Mouse (Mus musculus): ENCODE measurements around the gene Plin4. TPM values are rescaled to one million over a fixed set of nuclear protein-coding genes. Genes with fewer than 3 reads are reported as not detected.
"Not testable (repeated sequence)": the region's sequence is repeated elsewhere in the genome, so short reads cannot be mapped to it uniquely, and the experiment has no call there.

Plin4 gene
- polyA plus RNA-seq, 1 experiment from 2014 or later: 0.09 TPM

DNA sequence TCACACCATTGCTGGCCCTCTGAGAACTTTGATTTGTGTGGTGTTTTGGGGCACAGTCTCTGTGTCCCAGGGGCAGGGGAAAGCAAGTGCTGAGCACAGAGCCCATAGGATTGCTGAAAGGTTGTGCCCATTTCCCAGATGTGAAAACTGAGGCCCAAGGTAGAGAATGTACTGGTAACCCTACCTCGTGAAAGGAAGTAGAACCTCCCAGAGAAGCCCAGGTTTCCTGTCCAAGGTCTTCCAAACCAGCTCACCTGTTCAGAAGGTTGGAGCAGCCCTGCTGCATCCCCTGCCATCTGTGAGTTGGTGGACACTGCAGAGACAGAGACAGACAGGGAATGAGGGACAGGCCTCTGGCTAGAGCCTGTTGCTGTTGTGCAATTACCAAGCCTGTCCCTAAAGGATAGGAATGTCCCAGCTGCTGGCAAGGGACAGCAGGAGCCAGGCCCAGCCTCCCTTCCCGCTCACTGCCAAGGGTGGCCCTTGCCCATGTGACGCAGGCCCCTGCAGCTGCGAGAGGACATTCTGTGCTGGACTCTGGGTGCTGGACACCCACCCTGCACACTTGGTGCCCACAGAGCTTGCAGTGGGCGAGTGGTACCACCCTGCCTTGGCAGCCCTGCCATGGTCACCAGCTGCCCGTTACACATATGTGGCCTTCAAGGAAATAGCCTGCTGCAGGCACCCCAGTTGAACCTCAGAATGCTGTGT is 1.1 kb downstream of the Plin4 start:
- peaks cover 12% of the 10 kb centered on the region for H3K36me3 ChIP-seq
- no peak overlapping the region for H3K4me2 ChIP-seq (replicated peaks)
- 75% methylated on average over 6 of the region's 6 CpGs for WGBS
- no peak overlapping the region for H3K9ac ChIP-seq (replicated peaks)
- no peaks in the 10 kb centered on the region for H3K27me3 ChIP-seq
- no peak overlapping the region for H3K4me3 ChIP-seq
- no peaks in the 10 kb centered on the region for H3K9me3 ChIP-seq
- ATAC-seq (ENCODE audit: low FRiP score, low read depth): no peak
- H3K4me1 ChIP-seq: peaks cover 4% of the 10 kb centered on the region; the same call in 1 of the 2 replicates
- no peak overlapping the region for H3K27ac ChIP-seq (replicated peaks)

DNA sequence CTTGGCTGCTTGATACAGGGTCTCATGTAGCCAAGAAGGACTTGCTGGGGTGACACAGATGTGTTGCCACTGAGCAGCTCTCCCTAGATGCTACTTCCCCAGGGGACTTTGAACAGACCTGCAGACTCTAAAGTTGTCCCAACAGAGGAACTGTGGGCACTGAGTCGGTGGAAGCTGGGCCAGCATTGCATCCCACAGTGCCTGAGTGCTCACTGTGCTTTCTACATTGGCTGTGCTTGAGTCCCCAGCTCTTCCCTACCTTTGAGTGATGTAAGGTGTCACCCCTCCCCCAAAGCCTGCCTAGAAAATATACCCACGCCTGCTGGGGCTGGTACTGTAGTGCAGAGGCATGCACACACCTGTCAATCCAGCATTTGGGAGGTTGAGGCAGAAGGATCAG is 1.9 kb downstream of the Plin4 start:
- Histone ChIP-seq H3K27ac (replicated peaks) (no peak overlapping the region), H3K4me3 (no peak overlapping the region), H3K9me3 (no peaks in the 10 kb centered on the region), H3K36me3 (peaks cover 19% of the 10 kb centered on the region), H3K27me3 (no peaks in the 10 kb centered on the region), H3K4me1 (peaks cover under 1% of the 10 kb centered on the region; the same call in 1 of the 2 replicates), H3K4me2 (replicated peaks) (no peak overlapping the region), H3K9ac (replicated peaks) (no peak overlapping the region)
- WGBS: 72% methylated on average over 2 of the region's 2 CpGs
- ATAC-seq (ENCODE audit: low FRiP score, low read depth): no peak

DNA sequence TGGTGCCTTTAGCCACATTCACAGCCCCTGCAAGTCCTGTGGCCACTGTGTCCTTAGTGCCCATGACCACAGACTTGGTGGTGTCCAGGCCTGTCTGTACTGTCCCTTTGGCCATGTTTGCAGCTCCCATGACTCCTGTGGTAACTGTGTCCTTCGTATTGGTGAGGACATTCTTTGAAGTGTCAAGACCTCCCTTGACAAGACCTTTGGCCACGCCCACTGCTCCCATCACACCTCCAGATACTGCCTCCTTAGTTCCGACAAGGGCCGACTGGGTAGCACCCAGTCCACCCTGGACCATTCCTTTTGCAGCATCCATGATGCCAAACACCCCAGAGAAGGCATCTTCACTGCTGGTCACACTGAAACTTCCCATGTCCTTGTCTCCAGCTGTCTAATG is 2.6 kb downstream of the Plin4 start:
- Histone ChIP-seq H3K9me3 (no peaks in the 10 kb centered on the region), H3K4me1 (no peaks in the 10 kb centered on the region), H3K27ac (replicated peaks) (no peak overlapping the region), H3K4me3 (no peak overlapping the region), H3K4me2 (replicated peaks) (no peak overlapping the region), H3K36me3 (peaks cover 27% of the 10 kb centered on the region), H3K27me3 (no peaks in the 10 kb centered on the region), H3K9ac (replicated peaks) (no peak overlapping the region)
- ATAC-seq (ENCODE audit: low FRiP score, low read depth): no peak
- 83% methylated on average over 4 of the region's 4 CpGs for WGBS

DNA sequence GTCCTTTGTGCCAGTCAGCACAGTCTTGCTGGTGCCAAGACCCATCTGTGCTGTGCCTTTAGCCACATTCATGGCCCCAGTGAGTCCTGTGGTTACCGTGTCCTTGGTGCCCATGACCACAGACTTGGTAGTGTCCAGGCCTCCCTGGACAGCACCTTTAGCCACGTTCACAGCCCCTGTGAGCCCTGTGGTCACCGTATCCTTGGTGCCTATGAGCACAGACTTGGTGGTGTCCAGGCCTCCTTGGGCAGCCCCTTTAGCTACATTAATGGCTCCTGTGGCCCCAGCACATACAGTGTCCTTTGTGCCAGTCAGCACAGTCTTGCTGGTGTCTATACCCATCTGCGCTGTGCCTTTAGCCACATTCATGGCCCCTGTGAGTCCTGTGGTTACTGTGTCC is 3.2 kb downstream of the Plin4 start:
- not testable (repeated sequence) for H3K4me3 ChIP-seq; H3K27me3 ChIP-seq; H3K9me3 ChIP-seq; ATAC-seq (ENCODE audit: low FRiP score, low read depth); H3K27ac ChIP-seq (replicated peaks); H3K9ac ChIP-seq (replicated peaks); H3K4me2 ChIP-seq (replicated peaks); H3K4me1 ChIP-seq
- WGBS: 100% methylated on average over 4 of the region's 4 CpGs
- H3K36me3 ChIP-seq: peaks cover 32% of the 10 kb centered on the region

DNA sequence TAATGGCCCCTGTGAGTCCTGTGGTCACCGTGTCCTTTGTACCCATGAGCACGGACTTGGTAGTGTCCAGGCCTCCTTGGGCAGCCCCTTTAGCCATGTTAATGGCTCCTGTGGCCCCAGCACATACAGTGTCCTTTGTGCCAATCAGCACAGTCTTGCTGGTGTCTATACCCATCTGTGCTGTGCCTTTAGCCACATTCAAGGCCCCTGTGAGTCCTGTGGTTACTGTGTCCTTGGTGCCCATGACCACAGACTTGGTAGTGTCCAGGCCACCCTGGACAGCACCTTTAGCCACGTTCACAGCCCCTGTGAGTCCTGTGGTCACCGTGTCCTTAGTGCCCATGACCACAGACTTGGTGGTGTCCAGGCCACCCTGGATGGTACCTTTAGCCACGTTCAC is 4.8 kb downstream of the Plin4 start:
- peaks cover 49% of the 10 kb centered on the region for H3K36me3 ChIP-seq
- H3K27me3 ChIP-seq; H3K9ac ChIP-seq (replicated peaks); ATAC-seq (ENCODE audit: low FRiP score, low read depth); H3K4me3 ChIP-seq; H3K4me1 ChIP-seq; H3K27ac ChIP-seq (replicated peaks); H3K9me3 ChIP-seq; H3K4me2 ChIP-seq (replicated peaks): not testable (repeated sequence)
- 90% methylated on average over 3 of the region's 5 CpGs for WGBS

DNA sequence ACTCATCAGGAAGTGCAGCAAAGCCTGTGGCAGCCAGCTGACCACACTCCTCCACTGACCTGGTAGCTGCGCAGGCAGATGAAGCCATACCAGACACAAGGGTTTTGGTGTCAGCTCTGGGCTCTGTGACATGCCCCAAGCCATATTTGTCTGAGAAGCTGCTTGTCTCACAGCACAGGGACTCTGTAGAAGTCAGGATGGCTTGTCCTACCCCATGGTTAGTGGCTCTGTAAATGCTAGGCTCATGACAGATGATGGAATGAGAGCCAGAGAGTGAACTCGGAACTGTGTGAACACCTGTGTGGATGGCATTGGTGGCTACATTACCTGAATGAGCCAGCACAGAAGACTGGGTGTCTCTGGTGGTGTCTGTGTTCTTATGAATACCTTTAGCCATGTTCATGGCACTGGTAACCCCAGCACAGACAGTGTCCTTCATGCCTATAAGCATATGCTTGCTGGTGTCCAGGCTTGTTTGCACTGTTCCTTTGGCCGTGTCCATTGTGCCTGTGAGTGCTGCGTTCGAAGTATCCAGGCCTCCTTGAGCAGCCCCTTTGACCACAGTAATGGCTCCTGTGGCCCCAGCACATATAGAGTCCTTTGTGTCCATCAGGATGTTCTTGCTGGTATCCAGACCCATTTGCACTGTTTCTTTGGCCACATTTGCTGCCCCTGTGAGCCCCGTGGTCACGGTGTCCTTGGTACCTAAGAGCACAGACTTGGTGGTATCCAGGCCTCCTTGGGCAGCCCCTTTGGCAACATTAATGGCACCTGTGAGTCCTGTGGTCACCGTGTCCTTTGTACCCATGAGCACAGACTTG is 5.9 kb downstream of the Plin4 start:
- peaks cover 59% of the 10 kb centered on the region for H3K36me3 ChIP-seq
- H3K4me3 ChIP-seq: no peak overlapping the region
- no peaks in the 10 kb centered on the region for H3K4me1 ChIP-seq
- no peak overlapping the region for H3K4me2 ChIP-seq (replicated peaks)
- 93% methylated on average over 8 of the region's 8 CpGs for WGBS
- H3K9ac ChIP-seq (replicated peaks): no peak overlapping the region
- no peaks in the 10 kb centered on the region for H3K9me3 ChIP-seq
- no peak overlapping the region for H3K27ac ChIP-seq (replicated peaks)
- ATAC-seq (ENCODE audit: low FRiP score, low read depth): no peak
- no peaks in the 10 kb centered on the region for H3K27me3 ChIP-seq

DNA sequence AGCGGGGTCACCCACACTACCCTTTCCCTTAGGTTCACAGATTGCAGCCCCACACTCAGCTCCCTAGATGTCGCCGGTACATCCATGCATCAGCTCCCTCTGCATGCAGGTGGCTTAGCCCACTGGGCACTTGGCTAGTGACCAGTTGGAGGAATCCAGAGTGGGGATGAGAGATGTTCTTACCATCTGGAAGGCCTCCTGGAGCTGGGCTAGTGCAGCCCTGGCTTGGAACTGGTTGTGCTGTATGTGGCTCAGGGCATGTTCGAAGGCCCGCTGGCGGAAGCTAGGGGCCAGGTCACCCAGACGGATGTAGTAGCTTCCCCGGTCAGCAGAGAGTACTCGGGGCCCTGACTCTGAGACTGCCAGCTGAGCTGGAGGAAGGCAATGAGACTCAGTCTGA is 6.7 kb downstream of the Plin4 start:
- H3K9ac ChIP-seq (replicated peaks): no peak overlapping the region
- peaks cover 66% of the 10 kb centered on the region for H3K36me3 ChIP-seq
- H3K27ac ChIP-seq (replicated peaks): no peak overlapping the region
- H3K4me2 ChIP-seq (replicated peaks): no peak overlapping the region
- H3K9me3 ChIP-seq: no peaks in the 10 kb centered on the region
- 94% methylated on average over 9 of the region's 9 CpGs for whole genome bisulfite sequencing
- no peaks in the 10 kb centered on the region for H3K4me1 ChIP-seq
- H3K4me3 ChIP-seq: no peak overlapping the region
- no peak for ATAC-seq (ENCODE audit: low FRiP score, low read depth)
- H3K27me3 ChIP-seq: no peaks in the 10 kb centered on the region

DNA sequence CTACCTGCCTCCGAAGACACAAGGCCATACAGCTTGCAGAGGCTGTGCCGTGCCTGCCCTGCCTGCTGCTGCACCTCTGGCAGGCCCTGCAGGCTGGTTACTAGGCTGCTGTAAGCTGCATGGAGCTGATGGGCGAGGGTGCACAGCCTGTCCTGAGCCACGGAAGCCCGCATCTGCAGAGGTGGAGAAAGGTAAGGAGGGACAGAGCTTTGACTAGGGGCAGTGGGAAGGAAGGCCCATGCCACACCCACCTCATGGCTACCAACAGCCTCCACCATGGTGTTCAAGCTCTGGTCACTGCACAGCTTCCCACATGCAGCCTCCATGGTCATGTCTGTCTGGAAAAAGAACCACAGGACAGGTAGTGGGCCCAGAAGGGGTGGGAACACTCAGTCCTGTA is 7.4 kb downstream of the Plin4 start:
- no peak overlapping the region for H3K27ac ChIP-seq (replicated peaks)
- no peaks in the 10 kb centered on the region for H3K27me3 ChIP-seq
- no peak overlapping the region for H3K4me3 ChIP-seq
- WGBS: 89% methylated on average over 5 of the region's 5 CpGs
- no peaks in the 10 kb centered on the region for H3K4me1 ChIP-seq
- no peak for ATAC-seq (ENCODE audit: low FRiP score, low read depth)
- no peak overlapping the region for H3K4me2 ChIP-seq (replicated peaks)
- no peak overlapping the region for H3K9ac ChIP-seq (replicated peaks)
- peaks cover 69% of the 10 kb centered on the region for H3K36me3 ChIP-seq
- no peaks in the 10 kb centered on the region for H3K9me3 ChIP-seq

DNA sequence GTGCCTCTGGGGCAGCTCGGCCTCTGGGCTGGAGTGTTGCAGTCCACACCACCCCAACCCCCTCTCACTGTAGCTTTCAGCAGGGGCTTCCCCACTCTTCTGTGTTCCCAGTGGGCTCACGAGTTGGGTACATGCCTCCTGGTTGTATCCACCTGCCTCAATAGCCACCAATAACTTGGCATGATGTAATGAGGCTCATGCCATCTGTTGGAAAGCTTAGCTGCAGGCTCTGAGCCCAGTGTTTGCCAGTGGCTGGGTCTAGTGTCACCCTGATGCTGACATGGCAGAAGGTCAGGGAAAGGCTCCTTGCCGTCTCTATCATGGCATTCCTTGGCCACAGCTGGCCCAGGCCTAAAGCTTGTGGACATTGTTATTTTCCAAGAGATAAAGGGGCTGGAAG is 8.8 kb downstream of the Plin4 start:
- Histone ChIP-seq H3K4me3 (no peak overlapping the region), H3K9ac (replicated peaks) (no peak overlapping the region), H3K36me3 (peaks cover 82% of the 10 kb centered on the region), H3K27me3 (no peaks in the 10 kb centered on the region), H3K9me3 (no peaks in the 10 kb centered on the region), H3K4me1 (no peaks in the 10 kb centered on the region), H3K27ac (replicated peaks) (no peak overlapping the region), H3K4me2 (replicated peaks) (no peak overlapping the region)
- WGBS: 94% methylated on average over 3 of the region's 3 CpGs
- ATAC-seq (ENCODE audit: low FRiP score, low read depth): no peak

DNA sequence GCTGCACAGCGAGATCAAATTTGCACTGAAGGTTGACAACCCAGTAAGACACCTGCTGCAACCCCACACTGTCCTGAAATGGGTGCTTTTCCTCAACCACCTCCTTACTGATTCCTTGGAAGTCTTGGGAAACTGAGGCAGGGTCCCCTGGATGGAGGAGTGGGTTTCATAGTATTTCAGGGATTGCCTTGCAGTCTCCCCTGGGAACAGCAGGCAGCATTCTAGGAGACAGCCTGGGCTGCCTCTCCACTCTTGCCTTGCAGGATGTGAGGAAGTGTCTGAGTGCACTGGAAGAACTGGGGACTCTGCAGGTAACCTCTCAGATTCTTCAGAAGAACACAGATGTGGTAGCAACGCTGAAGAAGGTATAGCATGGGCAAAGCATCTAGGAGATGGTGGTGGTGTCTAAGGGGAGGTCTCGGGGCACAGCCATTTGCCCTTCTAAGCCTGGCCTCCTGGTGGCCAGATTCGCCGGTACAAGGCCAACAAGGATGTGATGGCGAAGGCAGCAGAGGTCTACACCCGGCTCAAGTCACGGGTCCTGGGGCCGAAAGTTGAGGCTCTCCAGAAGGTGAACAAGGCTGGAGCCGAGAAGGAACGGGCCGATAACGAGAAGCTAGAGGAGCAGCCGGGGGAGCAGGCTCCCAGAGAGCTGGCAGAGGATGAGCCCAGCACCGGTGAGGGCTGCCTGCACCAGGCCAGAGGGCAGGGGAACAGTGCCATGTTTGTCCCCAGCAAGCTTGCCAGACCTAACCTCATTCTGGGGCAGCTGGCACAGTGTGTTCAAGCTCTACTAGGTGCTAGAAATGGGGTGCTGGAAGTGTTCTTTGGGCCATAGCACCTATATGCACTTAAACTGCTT is 10.7 kb downstream of the Plin4 start:
- Histone ChIP-seq H3K36me3 (peaks cover 87% of the 10 kb centered on the region), H3K27ac (replicated peaks) (no peak overlapping the region), H3K27me3 (no peaks in the 10 kb centered on the region), H3K4me3 (no peak overlapping the region), H3K4me2 (replicated peaks) (no peak overlapping the region), H3K4me1 (no peaks in the 10 kb centered on the region), H3K9ac (replicated peaks) (no peak overlapping the region), H3K9me3 (no peaks in the 10 kb centered on the region)
- ATAC-seq (ENCODE audit: low FRiP score, low read depth): no peak
- 89% methylated on average over 15 of the region's 15 CpGs for WGBS

DNA sequence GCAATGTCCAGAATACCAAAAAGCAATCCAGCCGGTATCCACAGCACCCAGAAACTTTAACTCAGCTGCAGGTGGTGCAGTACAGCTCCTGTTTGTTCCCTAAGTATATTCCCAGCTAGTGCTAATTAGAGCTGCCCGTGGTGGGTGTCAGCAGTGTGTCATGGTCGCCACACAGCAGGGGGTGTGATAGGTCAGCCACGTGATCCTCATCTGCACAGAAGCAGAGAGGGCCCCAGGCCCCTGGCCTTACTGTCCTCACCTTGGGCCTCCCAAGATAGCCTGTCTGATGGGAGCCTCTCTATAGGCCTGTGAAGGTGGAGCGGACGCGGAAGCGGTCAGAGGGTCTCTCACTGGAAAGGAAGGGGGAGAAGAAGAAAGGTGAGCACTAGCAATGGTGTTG is 11.4 kb downstream of the Plin4 start:
- WGBS: 90% methylated on average over 8 of the region's 8 CpGs

DNA sequence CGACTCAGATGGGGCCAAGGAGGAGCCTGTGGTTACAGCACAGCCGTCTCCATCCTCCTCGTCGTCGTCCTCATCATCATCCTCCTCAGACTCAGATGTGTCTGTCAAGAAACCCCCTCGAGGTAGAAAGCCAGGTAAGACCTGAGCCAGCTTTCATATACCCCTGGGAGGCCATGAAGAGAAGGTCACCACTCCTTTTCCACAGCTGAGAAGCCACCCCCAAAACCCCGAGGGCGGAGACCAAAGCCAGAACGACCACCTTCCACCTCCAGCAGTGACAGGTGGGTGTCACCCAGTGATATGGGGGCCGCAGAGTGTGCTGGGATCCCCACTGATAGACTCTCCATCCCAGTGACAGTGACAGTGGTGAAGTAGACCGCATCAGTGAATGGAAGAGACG is 12.7 kb downstream of the Plin4 start:
- Histone ChIP-seq H3K27ac (replicated peaks) (no peak overlapping the region), H3K4me2 (replicated peaks) (no peak overlapping the region), H3K27me3 (no peaks in the 10 kb centered on the region), H3K9me3 (no peaks in the 10 kb centered on the region), H3K4me3 (no peak overlapping the region), H3K4me1 (no peaks in the 10 kb centered on the region), H3K9ac (replicated peaks) (no peak overlapping the region), H3K36me3 (peaks cover 80% of the 10 kb centered on the region)
- WGBS: 91% methylated on average over 12 of the region's 12 CpGs
- ATAC-seq (ENCODE audit: low FRiP score, low read depth): no peak

More for the DNA sequence above, 11.4 kb downstream of the Plin4 start:
- ATAC-seq (ENCODE audit: low FRiP score, low read depth): no peak
- Histone ChIP-seq H3K36me3 (peaks cover 86% of the 10 kb centered on the region), H3K4me1 (no peaks in the 10 kb centered on the region), H3K4me3 (no peak overlapping the region), H3K9me3 (no peaks in the 10 kb centered on the region), H3K27ac (replicated peaks) (no peak overlapping the region), H3K27me3 (no peaks in the 10 kb centered on the region), H3K9ac (replicated peaks) (no peak overlapping the region), H3K4me2 (replicated peaks) (no peak overlapping the region)
